Comparison of ENCODE assay signal across 8 mouse cellular contexts in the genomic region with DNA sequence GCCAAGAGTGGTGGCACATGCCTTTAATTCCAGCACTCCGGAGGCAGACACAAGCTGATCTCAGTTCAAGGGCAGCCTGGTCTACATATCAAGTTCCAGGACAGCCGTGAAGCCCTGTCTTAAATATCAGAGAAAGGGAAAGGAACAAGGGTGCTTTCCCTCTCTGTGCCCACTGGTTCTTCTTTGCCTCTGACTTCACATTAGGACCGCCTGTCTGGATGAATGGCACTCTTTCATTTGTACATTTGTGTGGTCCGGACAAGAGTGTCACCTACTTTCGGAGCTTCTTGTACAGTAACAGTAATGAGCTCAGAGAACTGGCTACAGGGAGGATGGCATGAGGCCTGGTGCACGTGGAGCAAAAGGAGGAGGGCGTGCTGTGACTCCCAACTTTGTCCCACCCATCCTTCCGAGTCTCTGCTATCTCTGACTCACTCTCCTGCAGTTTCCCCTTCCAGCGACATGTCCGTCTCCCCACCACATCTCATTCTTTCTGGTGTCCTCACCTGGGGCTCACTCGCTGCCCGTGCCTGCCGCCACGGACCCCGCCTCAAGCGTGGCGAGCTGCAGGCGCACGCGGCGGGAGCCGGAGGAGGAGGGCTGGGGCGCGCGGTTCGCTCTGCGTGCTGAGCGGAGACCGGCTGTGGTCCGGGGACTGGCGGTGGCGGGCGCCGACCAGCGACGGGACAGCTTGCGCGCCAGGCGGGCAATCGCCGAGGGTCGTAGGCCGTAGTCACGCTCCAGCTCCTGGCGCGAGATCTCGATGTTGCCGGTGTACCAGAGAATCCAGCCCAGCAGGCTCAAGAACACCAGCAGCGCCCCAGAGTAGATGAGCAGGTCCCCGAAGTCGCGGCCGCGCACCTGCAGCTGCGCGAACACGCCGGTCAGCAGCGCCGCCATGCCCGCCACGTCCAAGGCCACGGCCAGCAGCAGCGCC. TPM values are rescaled to one million over a fixed set of nuclear protein-coding genes. Genes with fewer than 3 reads are reported as not detected.
A peak's percentile ranks its signal among the peaks of the same experiment; 100 is the strongest.
DNase-seq lines count a peak whose midpoint lies in the region; ATAC-seq and TF ChIP-seq lines count a peak whose summit lies in the region.

No protein-coding gene starts in this region.

- H3K27ac ChIP-seq in hindbrain, postnatal 0 days = peak overlapping the region; percentile 80
- H3K27ac ChIP-seq in limb, embryonic 10.5 days = peak overlapping the region; percentile 89

- DNase-seq in T-cell, adult 2 months (ENCODE audit: low spot score) = peak; percentile 30
- peak; percentile 79 to 81 for DNase-seq in cerebellum, postnatal 10 days
- peak; percentile 20 to 46 for DNase-seq in gastrocnemius, adult 8-10 months (ENCODE audit: low spot score in 2 of 2)
- DNase-seq in hindbrain, postnatal 0 days (ENCODE audit: low spot score) = peak; percentile 70
- peak; percentile 82 for DNase-seq in limb, embryonic 10.5 days (ENCODE audit: low spot score)
- peak; percentile 73 for DNase-seq in mesoderm, embryonic 11.5 days (ENCODE audit: low read depth, low spot score)
- peak; percentile 27 for DNase-seq in skeletal muscle tissue, adult 2 months (ENCODE audit: low read depth, low spot score)

- H3K27me3 ChIP-seq in hindbrain, postnatal 0 days (ENCODE audit: insufficient read depth, low read length) = no peaks in the 10 kb centered on the region
- H3K27me3 ChIP-seq in limb, embryonic 10.5 days (ENCODE audit: low read depth, poor library complexity, severe bottlenecking) = peaks cover 32% of the 10 kb centered on the region

- ATAC-seq in hindbrain, postnatal 0 days = peak; percentile 48
- ATAC-seq in inflammation-experienced regulatory T-cells, adult 6 months = no peak

- no peaks in the 10 kb centered on the region for H3K9me3 ChIP-seq in hindbrain, postnatal 0 days (ENCODE audit: low read length)
- no peaks in the 10 kb centered on the region for H3K9me3 ChIP-seq in limb, embryonic 10.5 days (replicated peaks)

- H3K4me3 ChIP-seq in hindbrain, postnatal 0 days (ENCODE audit: low read length) = peak overlapping the region; percentile 49
- H3K4me3 ChIP-seq in limb, embryonic 10.5 days = peak overlapping the region; percentile 71

- 0 out of 2 replicates have a peak, but pooled peaks have one; percentile 15 for TF ChIP-seq CTCF in hindbrain, postnatal 0 days (IDR thresholded peaks at IDR 0.05; ENCODE audit: low read depth)

- peak overlapping the region; percentile 63 for H3K9ac ChIP-seq in hindbrain, postnatal 0 days (replicated peaks; ENCODE audit: low read length)

- peak overlapping the region; percentile 89 for H3K4me2 ChIP-seq in hindbrain, postnatal 0 days (ENCODE audit: low read depth, low read length)

- H3K36me3 ChIP-seq in hindbrain, postnatal 0 days (ENCODE audit: insufficient read depth, low read length) = no peaks in the 10 kb centered on the region
- peaks cover 4% of the 10 kb centered on the region for H3K36me3 ChIP-seq in limb, embryonic 10.5 days

- peaks cover 1% of the 10 kb centered on the region; the same call in 1 of the 2 replicates for H3K4me1 ChIP-seq in hindbrain, postnatal 0 days (ENCODE audit: insufficient read depth, low read length)
- peaks cover 15% of the 10 kb centered on the region for H3K4me1 ChIP-seq in limb, embryonic 10.5 days

- WGBS in hindbrain, postnatal 0 days = 4% methylated on average over 57 of the region's 64 CpGs
- WGBS in limb, embryonic 10.5 days = 3% methylated on average over 64 of the region's 64 CpGs

RNA-seq across cellular contexts. Expression of gene Tmem238, which starts 0.7 kb away (rescaled TPM):
- total RNA-seq in gastrocnemius, adult 8-10 months (2022) = 10 to 100 TPM in 1 of 4 experiments, 1 to 10 TPM in 3; 6.0 to 12.3 (median 7.4) TPM
- 13.7 and 13.9 TPM in 2 replicates for total RNA-seq in hindbrain, postnatal 0 days (2014; rRNA removed)
- 16.8 and 18.2 TPM in 2 replicates for polyA plus RNA-seq in hindbrain, postnatal 0 days (2015; fragmentation: Nextera tagmentation; extraction: Ambion mirVana)
- polyA plus RNA-seq in limb, embryonic 10.5 days (2016; fragmentation: Nextera tagmentation; extraction: Ambion mirVana) = 4.8 and 5.8 TPM in 2 replicates
- polyA plus RNA-seq in inflammation-experienced regulatory T-cells, adult 6 months (2017; shearing (Covaris generic)) = under 1 TPM in 1 of 3 experiments, not detected in 2; 0.90 TPM

RNA-seq across cellular contexts. Expression of gene Rpl28, which starts 3.9 kb away (rescaled TPM):
- total RNA-seq in gastrocnemius, adult 8-10 months (2022) = 100 to 1,000 TPM; 347 to 558 (median 433) TPM
- 145 and 147 TPM in 2 replicates for total RNA-seq in hindbrain, postnatal 0 days (2014; rRNA removed)
- 304 and 315 TPM in 2 replicates for polyA plus RNA-seq in hindbrain, postnatal 0 days (2015; fragmentation: Nextera tagmentation; extraction: Ambion mirVana)
- polyA plus RNA-seq in limb, embryonic 10.5 days (2016; fragmentation: Nextera tagmentation; extraction: Ambion mirVana) = 396 and 427 TPM in 2 replicates
- polyA plus RNA-seq in inflammation-experienced regulatory T-cells, adult 6 months (2017; shearing (Covaris generic)) = 100 to 1,000 TPM; 324 to 638 (median 419) TPM

RNA-seq across cellular contexts. Expression of gene Tmem190, which starts 6.0 kb away (rescaled TPM):
- not detected for total RNA-seq in gastrocnemius, adult 8-10 months (2022)
- not detected in 2 replicates for total RNA-seq in hindbrain, postnatal 0 days (2014; rRNA removed)
- 0.53 TPM in 1 of 2 replicates, not detected in the other for polyA plus RNA-seq in hindbrain, postnatal 0 days (2015; fragmentation: Nextera tagmentation; extraction: Ambion mirVana)
- not detected in 2 replicates for polyA plus RNA-seq in limb, embryonic 10.5 days (2016; fragmentation: Nextera tagmentation; extraction: Ambion mirVana)
- polyA plus RNA-seq in inflammation-experienced regulatory T-cells, adult 6 months (2017; shearing (Covaris generic)) = not detected

RNA-seq across cellular contexts. Expression of gene Il11, which starts 6.1 kb away (rescaled TPM):
- total RNA-seq in gastrocnemius, adult 8-10 months (2022) = not detected
- 2.0 TPM in 1 of 2 replicates, not detected in the other for total RNA-seq in hindbrain, postnatal 0 days (2014; rRNA removed)
- polyA plus RNA-seq in hindbrain, postnatal 0 days (2015; fragmentation: Nextera tagmentation; extraction: Ambion mirVana) = 1.1 and 1.3 TPM in 2 replicates
- 0.09 TPM in 1 of 2 replicates, not detected in the other for polyA plus RNA-seq in limb, embryonic 10.5 days (2016; fragmentation: Nextera tagmentation; extraction: Ambion mirVana)
- polyA plus RNA-seq in inflammation-experienced regulatory T-cells, adult 6 months (2017; shearing (Covaris generic)) = not detected

RNA-seq across cellular contexts. Expression of gene Fam71e2, which starts 17.7 kb away (rescaled TPM):
- total RNA-seq in gastrocnemius, adult 8-10 months (2022) = not detected
- not detected in 2 replicates for total RNA-seq in hindbrain, postnatal 0 days (2014; rRNA removed)
- not detected in 2 replicates for polyA plus RNA-seq in hindbrain, postnatal 0 days (2015; fragmentation: Nextera tagmentation; extraction: Ambion mirVana)
- polyA plus RNA-seq in limb, embryonic 10.5 days (2016; fragmentation: Nextera tagmentation; extraction: Ambion mirVana) = not detected in 2 replicates
- polyA plus RNA-seq in inflammation-experienced regulatory T-cells, adult 6 months (2017; shearing (Covaris generic)) = not detected

Comparison
In these comparisons a context has a peak if more than half of its experiments do, and no peak if none do; other contexts are left out.
1. DNase-seq: peak in every context shown above with its lines; median percentile 82 in limb, embryonic 10.5 days; 80 in cerebellum, postnatal 10 days; 73 in mesoderm, embryonic 11.5 days; 70 in hindbrain, postnatal 0 days; 33 in gastrocnemius, adult 8-10 months; 30 in T-cell, adult 2 months; 27 in skeletal muscle tissue, adult 2 months.